In genomic region chr15:100847193-100847592, GRCm38 (mm10) we compare ENCODE assay signal across 13 mouse cellular contexts. TPM values are rescaled to one million over a fixed set of nuclear protein-coding genes. Genes with fewer than 3 reads are reported as not detected.
DNase-seq lines count a peak whose midpoint lies in the region; ATAC-seq and TF ChIP-seq lines count a peak whose summit lies in the region.
"Had no signal": no experiment of that assay in that cellular context is flagged by ENCODE, and none has a peak within 500 bp of the region (broad histone marks: within the 10 kb centered on the region; RNA-seq: fewer than 3 reads in every experiment).

No protein-coding gene starts in this region.

- ATAC-seq in kidney, postnatal 0 days (replicated peaks; ENCODE audit: low FRiP score, low read depth), result no peak
- ATAC-seq: liver, embryonic 12.5 days had no signal

- DNase-seq in kidney, postnatal 0 days (ENCODE audit: low spot score), result no peak
- no peak for DNase-seq in kidney, adult 11 months
- peak; percentile 26 for DNase-seq in thymus, postnatal 14 days
- no peak for DNase-seq in thymus, postnatal 10 days (ENCODE audit: low spot score in 2 of 2)
- peak; percentile 65 for DNase-seq in R1 (ENCODE audit: low read depth, low spot score)
- no peak for DNase-seq in ovary, postnatal 14 days (ENCODE audit: low spot score)
- DNase-seq in cerebellum, adult 9-11 months, result no peak
- DNase-seq: cerebellum, adult 8-10 months; lung, postnatal 4 days had no signal

- H3K36me3 ChIP-seq in kidney, postnatal 0 days (ENCODE audit: insufficient read depth, low read length), result no peaks in the 10 kb centered on the region
- H3K36me3 ChIP-seq: liver, embryonic 12.5 days; midbrain, embryonic 12.5 days had no signal

- no peaks in the 10 kb centered on the region; the same call in 1 of the 2 replicates for H3K9me3 ChIP-seq in kidney, postnatal 0 days (replicated peaks; ENCODE audit: low read length)
- H3K9me3 ChIP-seq: liver, embryonic 12.5 days had no signal

- no peak overlapping the region for H3K27ac ChIP-seq in kidney, postnatal 0 days
- H3K27ac ChIP-seq: hindbrain, embryonic 14.5 days; liver, embryonic 12.5 days; midbrain, embryonic 12.5 days had no signal

- no peaks in the 10 kb centered on the region; the same call in 1 of the 2 replicates for H3K4me1 ChIP-seq in kidney, postnatal 0 days (replicated peaks; ENCODE audit: insufficient read depth, low read length)

- 82% methylated on average over 6 of the region's 6 CpGs for WGBS in kidney, postnatal 0 days

- no peaks in the 10 kb centered on the region for H3K27me3 ChIP-seq in kidney, postnatal 0 days (ENCODE audit: insufficient read depth, low read length)
- H3K27me3 ChIP-seq: liver, embryonic 12.5 days; midbrain, embryonic 12.5 days had no signal

- no peak overlapping the region for H3K9ac ChIP-seq in kidney, postnatal 0 days (ENCODE audit: low read depth, low read length)
- H3K9ac ChIP-seq: hindbrain, embryonic 14.5 days; liver, embryonic 12.5 days; midbrain, embryonic 12.5 days had no signal

- peak; percentile 33; the same call in 1 of the 2 replicates for TF ChIP-seq CTCF in kidney, postnatal 0 days (IDR thresholded peaks at IDR 0.05; ENCODE audit: low read depth)

- no peak overlapping the region for H3K4me3 ChIP-seq in kidney, postnatal 0 days (replicated peaks; ENCODE audit: low read depth, low read length)
- H3K4me3 ChIP-seq: erythroblast, embryonic 14.5 days; liver, embryonic 12.5 days; midbrain, embryonic 12.5 days had no signal

- no peak overlapping the region for H3K4me2 ChIP-seq in kidney, postnatal 0 days (ENCODE audit: low read length)
- H3K4me2 ChIP-seq: hindbrain, embryonic 14.5 days; liver, embryonic 12.5 days; midbrain, embryonic 12.5 days had no signal

RNA-seq across cellular contexts. Expression of gene Scn8a, which starts 22.5 kb away (rescaled TPM):
- polyA plus RNA-seq in kidney, postnatal 0 days (2015; fragmentation: Nextera tagmentation; extraction: Ambion mirVana), result 5.9 and 8.3 TPM in 2 replicates
- polyA plus RNA-seq: erythroblast, embryonic 14.5 days had no signal

Comparison
In these comparisons a context has a peak if more than half of its experiments do, and no peak if none do; other contexts are left out.
1. DNase-seq: peak in thymus, postnatal 14 days (single experiment) and R1 (single experiment); none in kidney, postnatal 0 days (single experiment), kidney, adult 11 months (single experiment), thymus, postnatal 10 days (0 of 2), ovary, postnatal 14 days (single experiment) and cerebellum, adult 9-11 months (single experiment).